ENCODE assay signal across 18 mouse cellular contexts in genomic region chr14:98908234-98908633, GRCm38 (mm10).
"Had no signal": no experiment of that assay in that cellular context is flagged by ENCODE, and none has a peak within 500 bp of the region (broad histone marks: within the 10 kb centered on the region; RNA-seq: fewer than 3 reads in every experiment).

No protein-coding gene starts in this region.

- ATAC-seq: midbrain, embryonic 16.5 days had no signal

- H3K4me2 ChIP-seq: lung, embryonic 14.5 days; midbrain, embryonic 12.5 days; neural tube, embryonic 13.5 days; neural tube, embryonic 15.5 days had no signal

- H3K27ac ChIP-seq: midbrain, embryonic 10.5 days; midbrain, embryonic 12.5 days; neural tube, embryonic 13.5 days; neural tube, embryonic 15.5 days had no signal

- H3K36me3 ChIP-seq: midbrain, embryonic 10.5 days; midbrain, embryonic 12.5 days; neural tube, embryonic 13.5 days; neural tube, embryonic 15.5 days had no signal

- H3K4me3 ChIP-seq: midbrain, embryonic 10.5 days; midbrain, embryonic 12.5 days; myocyte; neural tube, embryonic 13.5 days; neural tube, embryonic 15.5 days had no signal

- H3K27me3 ChIP-seq: midbrain, embryonic 12.5 days; neural tube, embryonic 13.5 days; neural tube, embryonic 15.5 days had no signal

- DNase-seq: lung, embryonic 14.5 days; lung, postnatal 10 days; lung, postnatal 4 days; midbrain, embryonic 14.5 days; retina, postnatal 1 day; right cerebral cortex, adult 18-20 months; right cerebral cortex, postnatal 25 days; right cerebral cortex, postnatal 4 days; spleen, adult 18-20 months; thymus, adult 18-20 months; thymus, postnatal 14 days; thymus, postnatal 36 days had no signal

- H3K9me3 ChIP-seq: midbrain, embryonic 10.5 days; midbrain, embryonic 12.5 days; neural tube, embryonic 13.5 days; neural tube, embryonic 15.5 days had no signal

- H3K4me1 ChIP-seq: midbrain, embryonic 12.5 days; neural tube, embryonic 13.5 days; neural tube, embryonic 15.5 days had no signal

- H3K9ac ChIP-seq: lung, embryonic 14.5 days; midbrain, embryonic 12.5 days; neural tube, embryonic 13.5 days; neural tube, embryonic 15.5 days had no signal
